Mouse (Mus musculus) olfactory bulb, adult 2 months (tissue): Measurements from ENCODE around the gene H2-M5.

Experiments
- CTCF ChIP-seq: fragments of 200-500 bp; IDR thresholded peaks from 2 replicates; pipeline ENCODE4 v1.5.1; 2012; ENCODE audit warnings: low read depth, mild to moderate bottlenecking, low read length, moderate library complexity; ENCODE audit not compliant: insufficient read depth
- POLR2A ChIP-seq: fragments of 200-500 bp; IDR thresholded peaks from 2 replicates; pipeline ENCODE4 v1.6.1; 2012; ENCODE audit warnings: mild to moderate bottlenecking, low read depth, low read length, moderate library complexity; ENCODE audit not compliant: insufficient read depth

DNA sequence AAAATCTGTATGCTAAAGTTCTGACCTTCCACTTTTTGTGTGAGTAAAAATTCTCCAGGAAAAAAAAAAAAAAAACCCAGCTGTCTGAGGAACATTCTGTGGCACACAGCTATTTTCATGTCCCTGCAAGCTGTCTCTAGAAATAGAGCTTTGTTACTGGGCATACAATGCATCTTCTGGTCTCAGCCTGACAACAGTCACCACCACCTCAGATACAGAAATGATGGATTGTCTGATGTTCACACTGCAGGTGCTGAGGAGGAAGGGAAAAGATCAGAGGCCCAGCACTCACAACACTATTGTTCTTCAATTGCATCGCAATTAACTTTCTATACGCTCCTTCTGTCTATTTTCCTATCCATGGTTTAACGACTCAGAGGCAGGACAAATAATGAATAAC is 29.0 kb upstream of the H2-M5 start:
- TF ChIP-seq POLR2A (no peak), CTCF (no peak)
